Mouse (Mus musculus) ES-E14 (cell line): Measurements from ENCODE around the gene Gm40193. TPM values are rescaled to one million over a fixed set of nuclear protein-coding genes. Genes with fewer than 3 reads are reported as not detected.
A peak's percentile ranks its signal among the peaks of the same experiment; 100 is the strongest.

Source experiments
- DNase-seq: peaks from one replicate; pipeline ENCODE4 v3.0.0-alpha.2; 2013; ENCODE audit warnings: low read depth, low spot score
- H3K27ac ChIP-seq: 2 replicates; pipeline ENCODE4 v1.5.1; 2012; ENCODE audit warnings: low read depth, mild to moderate bottlenecking, low read length, moderate library complexity, mixed read lengths; ENCODE audit not compliant: poor library complexity, insufficient read depth, severe bottlenecking
- H3K36me3 ChIP-seq: 2 replicates; pipeline ENCODE4 v1.6.1; 2012; ENCODE audit warnings: mild to moderate bottlenecking, low read length, moderate library complexity, mixed read lengths; ENCODE audit not compliant: control insufficient read depth, poor library complexity, insufficient read depth, severe bottlenecking
- H3K4me1 ChIP-seq, 2 experiments: fragments of 150-350 bp in 1 of 2; sonication (generic) in 1 of 2; 2 replicates each; pipeline ENCODE4 v1.6.1; 2012; ENCODE audit warnings: low read length in 2 of 2, mild to moderate bottlenecking in 1 of 2, mixed read lengths in 1 of 2; ENCODE audit not compliant: control insufficient read depth in 2 of 2, insufficient read depth in 2 of 2, poor library complexity in 1 of 2
- H3K4me3 ChIP-seq, 2 experiments: fragments of 150-350 bp in 1 of 2; sonication (generic) in 1 of 2; 2 replicates each; pipeline ENCODE4 v1.5.1; 2012; ENCODE audit warnings: low read length in 2 of 2, low read depth in 1 of 2, mild to moderate bottlenecking in 1 of 2, mixed read lengths in 1 of 2; ENCODE audit not compliant: insufficient read depth in 1 of 2, poor library complexity in 1 of 2, severe bottlenecking in 1 of 2
- H3K9ac ChIP-seq: 2 replicates; pipeline ENCODE4 v1.6.1; 2012; ENCODE audit warnings: low read depth, mild to moderate bottlenecking, low read length, mixed read lengths; ENCODE audit not compliant: poor library complexity, insufficient read depth, severe bottlenecking
- H3K9me3 ChIP-seq: fragments of 150-350 bp; sonication (generic); 2 replicates; pipeline ENCODE4 v1.6.1; 2012; ENCODE audit warnings: low read depth, mild to moderate bottlenecking, low read length; ENCODE audit not compliant: control insufficient read depth, insufficient read depth
- CHD2 ChIP-seq: IDR thresholded peaks from 2 replicates; pipeline ENCODE4 v1.6.1; 2014; ENCODE audit warnings: mild to moderate bottlenecking, low read depth, low read length, inconsistent platforms
- HCFC1 ChIP-seq: IDR thresholded peaks from 2 replicates; pipeline ENCODE4 v1.6.1; 2012; ENCODE audit warnings: low read length, inconsistent platforms, borderline replicate concordance; ENCODE audit not compliant: insufficient read depth
- MAFK ChIP-seq: IDR thresholded peaks from 2 replicates; pipeline ENCODE4 v1.6.1; 2014; ENCODE audit warnings: mild to moderate bottlenecking, low read depth, low read length, inconsistent platforms; ENCODE audit not compliant: insufficient read depth
- ZC3H11A ChIP-seq: IDR thresholded peaks from 2 replicates; pipeline ENCODE4 v1.6.1; 2012; ENCODE audit warnings: low read depth, mild to moderate bottlenecking, inconsistent platforms, low read length, borderline replicate concordance
- ZNF384 ChIP-seq: IDR thresholded peaks from 2 replicates; pipeline ENCODE4 v1.6.1; 2012; ENCODE audit warnings: low read depth, low read length, inconsistent platforms
- in situ Hi-C, 2 experiments: fragments of 600-800 bp; cut with MboI; formaldehyde crosslinking; loops; one replicate each; pipeline ENCODE4 v1.15.1; 2025; ENCODE audit warnings: low sequenced_read_pairs in 2 of 2, inconsistent platforms in 1 of 2; ENCODE audit not compliant: unreplicated experiment in 2 of 2
- total RNA-seq: library from RNA; depleted of rRNA; stranded (reverse); fragments of 300-350 nt; gene quantifications from 2 replicates; pipeline ENCODE4 v1.2.3, GENCODE M21; 2012; rRNA removed

Gene Gm40193
- not detected in 2 replicates for total RNA-seq

DNA sequence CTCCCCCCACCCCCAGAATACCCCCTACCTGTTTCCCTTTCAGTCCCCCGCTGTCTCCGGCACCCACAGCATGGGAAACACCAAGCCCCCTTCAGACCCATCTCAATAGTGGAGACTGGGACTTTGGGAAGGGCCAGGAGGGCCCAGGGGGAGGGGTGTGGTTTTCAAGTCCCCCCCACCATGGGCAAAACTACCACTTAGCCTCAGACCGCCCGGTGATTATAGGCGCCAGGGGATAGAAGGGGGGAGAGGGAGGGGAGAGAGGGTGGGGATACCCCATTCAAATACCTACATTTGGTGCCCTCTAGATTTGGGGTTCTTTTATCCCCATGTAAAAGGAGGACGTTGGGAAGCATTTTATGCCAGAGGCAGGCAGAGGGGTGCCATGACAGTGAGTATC lies at the start of gene Gm40193:
Gene Gm40193 (minus strand): TSS at position 101 of the 400 bp plus-strand sequence.
- TF ChIP-seq MAFK (no peak), HCFC1 (no peak), ZNF384 (no peak), ZC3H11A (no peak), CHD2 (no peak)
- no peak for DNase-seq
- H3K27ac ChIP-seq = no peak within 1 kb of the TSS
- H3K4me1 ChIP-seq = no peaks in the 10 kb centered on the region
- H3K4me3 ChIP-seq = no peak within 1 kb of the TSS
- in situ Hi-C loops = no loop called here
- H3K36me3 ChIP-seq = peaks cover 6% of the 10 kb centered on the region
- no peaks in the 10 kb centered on the region for H3K9me3 ChIP-seq
- H3K9ac ChIP-seq = no peak within 1 kb of the TSS

DNA sequence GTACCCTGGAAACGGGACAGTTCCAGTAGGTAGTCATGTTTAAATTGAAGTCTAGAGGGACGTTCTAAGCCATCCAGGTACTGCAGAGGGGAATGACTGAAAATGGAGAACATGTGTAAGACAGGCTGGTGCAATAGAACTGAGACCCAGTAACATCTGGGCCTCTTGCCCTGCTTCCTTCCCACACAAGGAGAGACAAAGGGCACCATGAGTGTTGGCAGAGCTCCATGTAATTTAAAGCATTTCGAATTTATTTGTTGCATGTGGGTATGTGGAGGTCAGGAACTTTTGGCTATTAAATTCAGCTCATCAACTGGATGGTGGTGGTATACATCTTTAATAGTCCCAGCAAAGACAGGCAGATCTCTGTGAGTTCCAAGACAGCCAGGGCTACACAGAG lies 49.5 kb upstream of the Gm40193 start:
- TF ChIP-seq ZC3H11A = no peak
- no peak for TF ChIP-seq MAFK
- TF ChIP-seq CHD2 = no peak
- TF ChIP-seq ZNF384 = no peak
- TF ChIP-seq HCFC1 = no peak
- in situ Hi-C loops = no loop called here
- DNase-seq = no peak
- H3K36me3 ChIP-seq = peaks cover 3% of the 10 kb centered on the region; the same call in 1 of the 2 replicates
- H3K9ac ChIP-seq = no peak overlapping the region
- no peak overlapping the region for H3K4me3 ChIP-seq
- no peaks in the 10 kb centered on the region for H3K9me3 ChIP-seq
- H3K4me1 ChIP-seq = peaks cover 7 to 23% of the 10 kb centered on the region in 2 experiments
- no peak overlapping the region for H3K27ac ChIP-seq

DNA sequence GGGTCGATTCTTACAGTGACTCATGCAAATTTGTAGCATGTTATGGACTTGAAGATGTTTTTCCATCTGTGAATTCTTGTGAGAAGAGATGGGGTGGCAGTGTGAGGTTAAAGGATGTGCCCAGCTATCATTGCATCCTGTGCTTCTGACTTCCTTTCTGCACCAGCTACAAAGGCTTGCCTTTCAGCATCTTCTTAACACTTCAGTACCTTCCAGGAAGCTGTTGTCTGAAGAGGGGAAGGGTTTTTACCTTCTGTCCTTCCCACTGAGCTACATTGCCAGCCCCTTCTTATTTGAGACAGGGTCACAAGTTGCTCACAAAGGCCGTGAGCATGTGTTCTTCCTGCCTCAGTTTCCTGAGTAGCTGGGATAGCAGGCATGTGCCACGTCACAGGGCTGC lies 48.2 kb upstream of the Gm40193 start:
- no peak for DNase-seq
- Histone ChIP-seq H3K9me3 (no peaks in the 10 kb centered on the region), H3K27ac (no peak overlapping the region), H3K36me3 (peaks cover 3% of the 10 kb centered on the region; the same call in 1 of the 2 replicates), H3K4me3 (no peak overlapping the region), H3K9ac (no peak overlapping the region), H3K4me1 (peaks cover 9 to 33% of the 10 kb centered on the region in 2 experiments)
- in situ Hi-C loops = no loop called here
- TF ChIP-seq ZC3H11A (no peak), CHD2 (no peak), MAFK (no peak), ZNF384 (no peak), HCFC1 (no peak)

DNA sequence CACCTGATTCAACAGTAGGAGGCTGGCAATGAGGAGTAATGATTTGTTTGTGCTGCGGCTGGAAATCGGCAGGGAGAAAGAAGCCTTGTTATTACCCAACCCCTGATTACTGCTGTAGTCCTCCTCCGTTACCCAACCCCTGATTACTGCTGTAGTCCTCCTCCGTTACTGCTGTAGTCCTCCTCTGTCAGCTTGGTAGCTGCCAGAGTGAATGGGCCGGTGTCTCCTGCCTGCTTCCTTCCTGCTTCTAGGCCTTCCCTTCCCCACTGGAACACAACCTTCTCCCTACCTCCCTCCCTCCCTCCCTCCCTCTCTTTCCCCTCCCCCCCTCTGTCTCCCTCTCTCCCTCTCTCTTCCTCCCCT lies 47.6 kb upstream of the Gm40193 start:
- Histone ChIP-seq H3K27ac (peak overlapping the region; percentile 31; the same call in 1 of the 2 replicates), H3K9me3 (no peaks in the 10 kb centered on the region), H3K9ac (no peak overlapping the region), H3K4me1 (peaks cover 9 to 31% of the 10 kb centered on the region in 2 experiments), H3K36me3 (peaks cover 3% of the 10 kb centered on the region; the same call in 1 of the 2 replicates), H3K4me3 (no peak overlapping the region)
- TF ChIP-seq ZC3H11A (no peak), CHD2 (no peak), MAFK (no peak), HCFC1 (no peak), ZNF384 (no peak)
- DNase-seq = no peak
- in situ Hi-C loops = no loop called here

DNA sequence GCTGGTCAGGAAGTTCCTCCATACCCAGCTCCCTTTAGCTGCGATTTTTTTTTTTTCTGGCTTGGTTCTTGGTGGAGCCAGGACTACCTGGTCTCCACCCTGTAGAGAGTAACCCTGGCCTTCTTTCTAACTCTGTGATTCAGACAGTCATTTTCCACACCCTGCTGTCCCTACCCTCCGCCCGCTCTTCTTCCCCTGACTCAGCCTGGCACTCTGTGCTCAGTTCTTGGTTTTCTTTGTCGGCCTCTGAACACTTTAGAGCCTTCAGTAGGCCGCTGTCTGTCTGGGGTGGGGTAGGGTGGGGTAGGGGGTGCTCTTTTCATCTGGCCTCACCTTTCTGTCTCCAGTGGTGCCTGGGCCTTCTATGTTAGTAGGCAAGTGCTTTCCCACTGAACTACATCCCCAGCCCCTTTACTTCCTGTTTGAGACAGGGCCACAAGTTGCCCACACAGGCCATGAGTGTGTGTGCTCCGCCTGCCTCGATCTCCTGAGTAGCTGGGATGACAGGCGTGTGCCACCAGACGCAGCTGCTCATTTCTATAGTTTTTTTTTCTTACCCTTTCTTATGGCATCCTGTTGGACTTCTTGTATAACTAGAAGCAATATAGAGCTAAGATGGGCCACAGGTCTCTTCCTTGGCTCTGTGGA lies 47.1 kb upstream of the Gm40193 start:
- Histone ChIP-seq H3K9ac (no peak overlapping the region), H3K36me3 (peaks cover 3% of the 10 kb centered on the region; the same call in 1 of the 2 replicates), H3K4me1 (peaks cover 9 to 28% of the 10 kb centered on the region in 2 experiments), H3K9me3 (no peaks in the 10 kb centered on the region), H3K4me3 (no peak overlapping the region), H3K27ac (no peak overlapping the region)
- in situ Hi-C loops = no loop called here
- DNase-seq = no peak
- TF ChIP-seq HCFC1 (no peak), CHD2 (no peak), ZNF384 (no peak), MAFK (no peak), ZC3H11A (no peak)
